Mouse (Mus musculus) heart, adult 10 weeks (tissue): ENCODE measurements around the gene Sirt1. TPM values are rescaled to one million over a fixed set of nuclear protein-coding genes. Genes with fewer than 3 reads are reported as not detected.

ENCODE experiments used
- polyA plus RNA-seq: library from polyadenylated mRNA; stranded (reverse); fragments of 350-450 nt; fragmentation: Illumina TruSeq; extraction: RNeasy Lipid Tissue Mini Kit (QIAGEN cat#74804); gene quantifications from one replicate; pipeline ENCODE4 v1.2.3, GENCODE M21; 2014; ENCODE audit warnings: low read depth, low replicate concordance

Gene Sirt1
- 11.5 TPM for polyA plus RNA-seq

GRCm38 (mm10) chr10:63381498-63382280 is at the start of gene Sirt1:
Gene Sirt1 (minus strand): TSS chr10:63381704.

GRCm38 (mm10) chr10:63429785-63430305 is 48.3 kb upstream of the Sirt1 start, which contains the start of gene Ctnna3:
Gene Ctnna3 (plus strand): TSS chr10:63430098.

DNA sequence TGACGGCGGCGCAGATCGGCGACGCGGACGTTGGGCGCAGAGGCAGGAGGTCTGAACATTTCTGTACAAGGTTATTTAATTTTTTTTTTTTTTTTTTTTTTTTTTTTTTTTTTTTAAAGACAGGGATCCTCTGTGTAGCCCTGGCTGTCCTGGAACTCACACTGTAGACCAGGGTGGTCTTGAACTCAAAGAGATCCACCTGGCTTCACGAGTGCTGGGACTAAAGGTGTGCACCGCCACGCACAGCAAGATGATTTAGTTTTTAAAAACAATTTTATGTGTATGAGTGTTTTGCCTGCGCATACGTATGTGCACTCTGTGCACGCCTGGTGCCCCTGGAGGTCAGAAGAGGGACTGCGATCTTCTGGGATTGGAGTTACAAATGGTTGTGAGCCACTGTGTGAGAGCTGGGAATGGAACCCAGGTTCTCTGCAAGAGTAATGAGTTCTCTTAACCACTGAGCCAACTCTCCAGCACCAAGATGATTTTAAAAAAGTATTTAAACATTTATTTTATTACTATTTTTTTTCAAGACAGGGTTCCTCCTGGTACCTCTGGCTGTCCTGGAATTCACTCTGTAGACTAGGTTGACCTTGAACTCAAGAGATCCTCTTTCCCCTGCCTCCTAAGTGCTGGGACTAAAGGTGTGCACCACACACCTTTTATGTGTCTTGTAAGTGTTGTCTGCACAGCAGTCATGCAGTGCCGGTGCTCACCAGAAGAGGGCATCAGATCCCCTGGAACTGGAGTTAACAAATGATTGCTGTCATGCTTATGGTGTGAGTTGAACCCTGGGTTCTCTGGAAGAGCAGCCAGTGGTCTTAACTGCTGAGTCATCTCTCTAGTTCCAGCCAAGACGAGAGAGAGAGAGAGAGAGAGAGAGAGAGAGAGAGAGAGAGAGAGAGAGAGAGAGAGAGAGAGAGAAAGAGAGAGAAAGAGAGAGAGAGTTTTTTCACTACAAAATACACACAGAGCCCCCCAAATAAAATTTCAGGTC is 40.5 kb upstream of the Sirt1 start, which contains the start of gene Gm7075:
Gene Gm7075 (minus strand): TSS at position 51 of the 997 bp plus-strand sequence.

GRCm38 (mm10) chr10:63382372-63383279 is 1.1 kb upstream of the Sirt1 start, which contains the start of gene Dnajc12:
Gene Dnajc12 (plus strand): TSS chr10:63382443.

Other genes with a start within 250 kb of the Sirt1 start
- 73.2 TPM for gene Mypn, start 177.8 kb downstream of the Sirt1 start, polyA plus RNA-seq
- gene Herc4, start 137.9 kb downstream of the Sirt1 start, polyA plus RNA-seq = 41.6 TPM
- gene Dnajc12, start 739 bp upstream of the Sirt1 start, polyA plus RNA-seq = 15.8 TPM
- not detected for gene Gm7075, start 40.1 kb upstream of the Sirt1 start, polyA plus RNA-seq
- 19.2 TPM for gene Ctnna3, start 48.4 kb upstream of the Sirt1 start, polyA plus RNA-seq